Mouse (Mus musculus): ENCODE measurements around the gene S100a13.

S100a13 gene

GRCm38 (mm10) chr3:90513796-90514590 is at the start of gene S100a13, which contains the start of gene S100a1:
Gene S100a13 (plus strand): TSS chr3:90514435.
Gene S100a1 (minus strand): TSS chr3:90514392.
- 9% methylated on average over 25 of the region's 25 CpGs for WGBS

- WGBS: 31% methylated on average over 37 of the region's 37 CpGs
Observed at GRCm38 (mm10) chr3:90464552-90465080, 49.6 kb upstream of the S100a13 start.

- 1% methylated on average over 75 of the region's 75 CpGs for WGBS
Observed at GRCm38 (mm10) chr3:90465081-90465685, 49.1 kb upstream of the S100a13 start.

- WGBS: under 1% methylated on average over 48 of the region's 49 CpGs
Observed at GRCm38 (mm10) chr3:90465686-90466310, 48.4 kb upstream of the S100a13 start, which contains the start of gene Npr1. Gene Npr1 (minus strand): TSS chr3:90465866.

- under 1% methylated on average over 15 of the region's 15 CpGs for WGBS
Observed at GRCm38 (mm10) chr3:90466311-90466766, 47.9 kb upstream of the S100a13 start.

GRCm38 (mm10) chr3:90467618-90468300 is 46.5 kb upstream of the S100a13 start:
- WGBS: 94% methylated on average over 10 of the region's 10 CpGs

- 17% methylated on average over 3 of the region's 3 CpGs for WGBS
Observed at GRCm38 (mm10) chr3:90472213-90472612, 42.0 kb upstream of the S100a13 start.

- 32% methylated on average over 16 of the region's 16 CpGs for WGBS
Observed at GRCm38 (mm10) chr3:90475151-90475830, 38.9 kb upstream of the S100a13 start.

GRCm38 (mm10) chr3:90475831-90476611 is 38.2 kb upstream of the S100a13 start, which contains the start of gene Ilf2:
Gene Ilf2 (plus strand): TSS chr3:90476126.
- WGBS: under 1% methylated on average over 45 of the region's 45 CpGs

- WGBS: 71% methylated on average over 5 of the region's 5 CpGs
Observed at GRCm38 (mm10) chr3:90486998-90487397, 27.2 kb upstream of the S100a13 start.

- 82% methylated on average over 6 of the region's 6 CpGs for WGBS
Observed at GRCm38 (mm10) chr3:90488576-90488975, 25.7 kb upstream of the S100a13 start.

- WGBS: under 1% methylated on average over 37 of the region's 37 CpGs
Observed at GRCm38 (mm10) chr3:90490696-90491256, 23.5 kb upstream of the S100a13 start, which contains the start of gene Snapin. Gene Snapin (minus strand): TSS chr3:90491033.

- WGBS: 39% methylated on average over 2 of the region's 2 CpGs
Observed at GRCm38 (mm10) chr3:90491350-90491749, 22.9 kb upstream of the S100a13 start.

- WGBS: 53% methylated on average over 4 of the region's 4 CpGs
Observed at GRCm38 (mm10) chr3:90493831-90494540, 20.2 kb upstream of the S100a13 start.

GRCm38 (mm10) chr3:90495850-90496525 is 18.2 kb upstream of the S100a13 start:
- WGBS: 72% methylated on average over 7 of the region's 7 CpGs

GRCm38 (mm10) chr3:90503444-90503843 is 10.8 kb upstream of the S100a13 start:
- WGBS: 57% methylated on average over 4 of the region's 4 CpGs

- 83% methylated on average over 5 of the region's 5 CpGs for WGBS
Observed at GRCm38 (mm10) chr3:90505216-90505615, 9.0 kb upstream of the S100a13 start.

GRCm38 (mm10) chr3:90506362-90506761 is 7.9 kb upstream of the S100a13 start:
- WGBS: 71% methylated on average over 3 of the region's 3 CpGs

Data from cerebral cortex, adult 2 months (tissue).